Mouse (Mus musculus) macrophage (primary cell): Measurements from ENCODE around the gene Lss. TPM values are rescaled to one million over a fixed set of nuclear protein-coding genes. Genes with fewer than 3 reads are reported as not detected.

Source experiments
- H3K27ac ChIP-seq: fragments of 350-480 bp; formaldehyde crosslinking; 2 replicates; pipeline ENCODE4 v1.9.0; 2021
- H3K36me3 ChIP-seq: fragments of 350-480 bp; formaldehyde crosslinking; 2 replicates; pipeline ENCODE4 v1.9.0; 2021; ENCODE audit errors: inconsistent target
- H3K4me3 ChIP-seq: fragments of 350-480 bp; formaldehyde crosslinking; 2 replicates; pipeline ENCODE4 v1.9.0; 2021; ENCODE audit errors: inconsistent target
- H3K79me2 ChIP-seq: fragments of 350-480 bp; formaldehyde crosslinking; 2 replicates; pipeline ENCODE4 v1.9.0; 2021; ENCODE audit errors: inconsistent target
- WGBS: methylation state at CpG from one replicate; pipeline ENCODE4 v1.1.7; 2026; ENCODE audit warnings: inconsistent platforms; ENCODE audit not compliant: missing documents; 5-methylcytosine and 5-hydroxymethylcytosine counted together
- polyA plus RNA-seq: library from polyadenylated mRNA; stranded (reverse); fragments of 250-400 nt; gene quantifications from 3 replicates; pipeline ENCODE4 v1.2.4, GENCODE M21; 2018; ENCODE audit warnings: inconsistent platforms

The Lss gene
- polyA plus RNA-seq, 1 experiment from 2014 or later, result 3.1 TPM

- Histone ChIP-seq H3K27ac (no peak overlapping the region), H3K79me2 (no peaks in the 10 kb centered on the region), H3K36me3 (peaks cover 70% of the 10 kb centered on the region), H3K4me3 (no peak overlapping the region)
- WGBS, result 58% methylated on average over 11 of the region's 11 CpGs
Measured at GRCm38 (mm10) chr10:76541336-76542085, 10.1 kb downstream of the Lss start.

GRCm38 (mm10) chr10:76542636-76543375 is 11.4 kb downstream of the Lss start:
- WGBS, result 14% methylated on average over 10 of the region's 10 CpGs
- Histone ChIP-seq H3K36me3 (peaks cover 70% of the 10 kb centered on the region), H3K4me3 (no peak overlapping the region), H3K79me2 (no peaks in the 10 kb centered on the region), H3K27ac (peak overlapping the region; percentile 27)

GRCm38 (mm10) chr10:76546566-76546965 is 15.2 kb downstream of the Lss start:
- Histone ChIP-seq H3K27ac (no peak overlapping the region), H3K79me2 (no peaks in the 10 kb centered on the region), H3K4me3 (no peak overlapping the region), H3K36me3 (peaks cover 73% of the 10 kb centered on the region)
- WGBS, result 92% methylated on average over 8 of the region's 8 CpGs

- Histone ChIP-seq H3K79me2 (no peaks in the 10 kb centered on the region), H3K36me3 (peaks cover 89% of the 10 kb centered on the region), H3K4me3 (no peak overlapping the region), H3K27ac (no peak overlapping the region)
- WGBS, result 91% methylated on average over 5 of the region's 8 CpGs
Measured at GRCm38 (mm10) chr10:76548218-76548617, 16.8 kb downstream of the Lss start.

- 96% methylated on average over 5 of the region's 5 CpGs for WGBS
Measured at GRCm38 (mm10) chr10:76550458-76550857, 19.1 kb downstream of the Lss start.

GRCm38 (mm10) chr10:76551556-76551955 is 20.2 kb downstream of the Lss start:
- Histone ChIP-seq H3K27ac (no peak overlapping the region), H3K79me2 (no peaks in the 10 kb centered on the region), H3K4me3 (no peak overlapping the region), H3K36me3 (peaks cover 80% of the 10 kb centered on the region)
- 95% methylated on average over 3 of the region's 3 CpGs for WGBS

More at GRCm38 (mm10) chr10:76550458-76550857, 19.1 kb downstream of the Lss start:
- no peak overlapping the region for H3K4me3 ChIP-seq
- no peaks in the 10 kb centered on the region for H3K79me2 ChIP-seq
- H3K27ac ChIP-seq, result no peak overlapping the region
- peaks cover 91% of the 10 kb centered on the region for H3K36me3 ChIP-seq

- H3K79me2 ChIP-seq, result no peaks in the 10 kb centered on the region
Measured at GRCm38 (mm10) chr10:76554061-76554460, 22.7 kb downstream of the Lss start.

GRCm38 (mm10) chr10:76561972-76562371 is 30.6 kb downstream of the Lss start, which contains the start of gene Spatc1l:
Gene Spatc1l, plus strand, starts transcription at chr10:76562272.
- no peak within 1 kb of the TSS for H3K27ac ChIP-seq
- H3K36me3 ChIP-seq, result no peaks in the 10 kb centered on the region
- no peaks in the 10 kb centered on the region for H3K79me2 ChIP-seq
- 82% methylated on average over 10 of the region's 10 CpGs for WGBS
- no peak within 1 kb of the TSS for H3K4me3 ChIP-seq

More at GRCm38 (mm10) chr10:76554061-76554460, 22.7 kb downstream of the Lss start:
- Histone ChIP-seq H3K36me3 (peaks cover 56% of the 10 kb centered on the region), H3K4me3 (no peak overlapping the region), H3K27ac (no peak overlapping the region)
- WGBS, result 98% methylated on average over 5 of the region's 5 CpGs

GRCm38 (mm10) chr10:76569996-76570685 is 38.8 kb downstream of the Lss start:
- Histone ChIP-seq H3K27ac (no peak overlapping the region), H3K79me2 (no peaks in the 10 kb centered on the region), H3K36me3 (no peaks in the 10 kb centered on the region), H3K4me3 (no peak overlapping the region)
- 93% methylated on average over 22 of the region's 22 CpGs for WGBS

GRCm38 (mm10) chr10:76571070-76571469 is 39.7 kb downstream of the Lss start:
- H3K36me3 ChIP-seq, result no peaks in the 10 kb centered on the region
- WGBS, result 57% methylated on average over 2 of the region's 2 CpGs
- no peak overlapping the region for H3K27ac ChIP-seq
- H3K79me2 ChIP-seq, result no peaks in the 10 kb centered on the region
- no peak overlapping the region for H3K4me3 ChIP-seq

- Histone ChIP-seq H3K36me3 (no peaks in the 10 kb centered on the region), H3K27ac (no peak overlapping the region), H3K4me3 (no peak overlapping the region), H3K79me2 (no peaks in the 10 kb centered on the region)
- 88% methylated on average over 3 of the region's 3 CpGs for whole genome bisulfite sequencing
Measured at GRCm38 (mm10) chr10:76572151-76572550, 40.8 kb downstream of the Lss start.

- H3K27ac ChIP-seq, result no peak within 1 kb of the TSS
- WGBS, result 96% methylated on average over 3 of the region's 3 CpGs
- no peak within 1 kb of the TSS for H3K4me3 ChIP-seq
- no peaks in the 10 kb centered on the region for H3K36me3 ChIP-seq
- H3K79me2 ChIP-seq, result no peaks in the 10 kb centered on the region
Measured at GRCm38 (mm10) chr10:76575374-76575773, 44.0 kb downstream of the Lss start, which contains the start of gene Ftcd. Gene Ftcd, plus strand, starts transcription at chr10:76575648.

- Histone ChIP-seq H3K36me3 (no peaks in the 10 kb centered on the region), H3K27ac (no peak overlapping the region), H3K79me2 (no peaks in the 10 kb centered on the region), H3K4me3 (no peak overlapping the region)
- WGBS, result 86% methylated on average over 7 of the region's 7 CpGs
Measured at GRCm38 (mm10) chr10:76576920-76577319, 45.5 kb downstream of the Lss start.

- WGBS, result 27% methylated on average over 10 of the region's 10 CpGs
- Histone ChIP-seq H3K4me3 (no peak overlapping the region), H3K36me3 (no peaks in the 10 kb centered on the region), H3K27ac (no peak overlapping the region), H3K79me2 (no peaks in the 10 kb centered on the region)
Measured at GRCm38 (mm10) chr10:76584138-76584537, 52.8 kb downstream of the Lss start.
